Mouse (Mus musculus): Measurements from ENCODE around the gene Spata2.

Spata2 gene

DNA sequence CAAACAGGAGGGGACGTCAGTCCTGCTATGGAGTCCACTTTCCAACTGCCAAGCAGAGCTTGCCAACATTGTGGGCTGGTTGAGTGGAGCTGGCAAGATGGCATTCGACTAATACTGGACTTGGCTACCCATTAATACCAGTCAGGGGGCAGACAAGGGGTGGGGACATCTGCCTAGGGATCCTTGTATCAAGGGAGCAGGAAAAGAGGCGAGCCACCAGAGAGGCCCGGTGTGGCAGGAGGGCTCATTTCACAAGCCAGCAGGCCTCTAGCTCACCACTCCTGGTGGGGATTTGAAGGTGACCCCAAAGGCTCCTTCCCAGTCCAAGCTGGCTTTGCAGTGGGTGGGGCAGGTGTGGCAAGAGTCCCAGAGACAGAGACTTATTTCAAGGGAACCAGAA, 10.0 kb downstream of the Spata2 start:
- no peak for DNase-seq (ENCODE audit: low spot score)

DNA sequence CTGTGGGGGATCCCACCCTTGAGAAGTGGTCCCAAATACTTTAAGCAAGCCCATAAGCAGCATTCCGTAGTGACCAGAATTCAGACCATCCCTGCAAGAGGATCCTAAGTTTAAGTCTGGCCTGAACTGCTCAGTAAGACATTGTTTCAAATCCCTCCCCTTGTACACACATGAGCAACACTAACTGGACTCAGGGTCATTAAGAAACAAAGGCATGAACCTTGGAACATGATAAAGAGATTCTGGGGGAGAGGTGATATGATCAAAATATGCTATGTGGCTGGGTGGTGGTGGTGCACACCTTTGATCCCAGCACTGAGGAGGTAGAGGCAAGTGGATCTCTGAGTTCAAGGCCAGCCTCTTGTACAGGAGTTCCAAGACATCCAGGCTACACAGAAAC, 13.2 kb downstream of the Spata2 start:
- no peak for DNase-seq (ENCODE audit: low spot score)

DNA sequence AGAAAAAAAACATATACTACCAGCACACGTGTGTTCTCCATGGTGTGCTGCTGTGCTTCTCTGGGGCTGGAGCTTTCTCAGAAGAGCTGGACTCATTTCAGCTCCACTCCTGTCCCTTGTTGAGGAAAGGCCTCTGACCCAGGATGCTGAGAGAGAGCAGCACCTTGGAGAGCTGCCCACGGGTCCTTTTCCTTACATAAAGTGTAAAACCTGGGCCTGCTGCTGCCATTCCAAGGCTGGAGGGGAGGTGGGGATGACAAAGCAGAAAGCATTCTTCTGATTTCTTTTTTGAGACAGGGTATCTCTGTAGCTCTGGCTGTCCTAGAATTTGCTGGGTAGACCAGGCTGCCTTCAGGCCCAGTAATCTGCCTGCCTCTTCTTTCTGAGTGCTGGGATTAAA, 14.6 kb downstream of the Spata2 start:
- DNase-seq (ENCODE audit: low spot score) = no peak

DNA sequence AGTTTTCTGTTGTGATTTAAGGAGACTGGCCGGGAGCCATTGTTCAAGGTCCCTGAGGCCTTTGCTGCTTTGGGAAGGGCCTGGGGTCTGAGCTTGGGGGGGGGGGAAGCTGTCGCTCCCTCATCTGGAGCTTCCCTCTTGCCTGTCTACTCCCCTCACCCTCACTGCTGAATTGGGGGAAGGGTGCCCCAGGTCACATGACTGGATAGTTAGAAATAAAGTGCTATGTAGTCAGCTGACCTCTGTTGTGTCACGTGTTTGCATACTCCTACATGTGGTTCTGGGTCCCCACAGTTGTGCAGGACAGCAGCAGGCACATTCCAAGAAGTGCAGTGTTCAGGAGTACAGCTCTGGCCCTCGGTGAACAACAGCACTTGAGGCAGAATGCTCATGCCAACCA, 15.9 kb downstream of the Spata2 start:
- no peak for DNase-seq (ENCODE audit: low spot score)

DNA sequence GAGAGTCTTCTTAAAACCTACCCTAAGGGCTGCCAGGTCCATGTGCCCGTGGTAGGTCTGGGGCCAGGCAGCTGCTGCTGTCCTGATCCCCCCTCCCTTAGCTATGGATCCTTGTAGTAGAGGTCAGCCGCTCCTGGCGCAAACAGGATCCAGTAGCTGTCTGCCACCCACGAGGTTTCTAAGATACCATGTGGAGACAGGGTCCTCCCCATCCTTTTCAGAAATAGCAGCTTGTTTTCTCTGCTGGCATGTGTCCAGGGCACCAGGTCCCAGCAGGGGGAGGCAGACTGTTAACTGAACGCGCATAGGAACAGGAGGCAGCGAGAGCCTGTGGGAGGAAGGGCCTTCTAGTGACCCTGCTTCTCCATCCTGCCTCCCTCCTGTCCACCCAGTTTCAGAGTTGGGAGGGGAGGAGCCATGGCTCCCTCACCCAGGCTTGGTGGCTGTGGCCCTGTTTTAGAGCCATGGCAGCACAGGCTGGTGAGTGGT, 16.4 kb downstream of the Spata2 start:
- DNase-seq (ENCODE audit: low spot score) = peak; percentile 79

DNA sequence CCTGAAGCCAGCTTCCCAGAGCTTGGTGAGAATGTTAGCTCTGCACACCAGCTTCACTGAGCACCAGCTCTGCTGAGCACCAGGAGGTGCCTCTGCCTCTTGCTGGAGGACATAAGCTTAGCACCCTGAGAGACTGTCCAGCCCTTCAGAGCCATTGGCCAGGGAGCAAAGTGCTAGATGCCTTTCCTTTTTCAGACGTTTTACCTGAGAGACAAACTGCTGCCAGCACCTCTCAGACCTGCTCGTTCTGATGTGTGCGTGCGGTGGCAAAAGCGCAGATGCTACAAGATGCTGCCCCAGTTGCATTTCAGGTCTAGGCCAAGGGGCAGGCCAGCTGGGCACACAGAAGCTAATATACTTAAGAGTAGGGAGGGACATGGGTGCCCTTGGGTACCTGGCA, 17.1 kb downstream of the Spata2 start:
- DNase-seq (ENCODE audit: low spot score) = no peak

DNA sequence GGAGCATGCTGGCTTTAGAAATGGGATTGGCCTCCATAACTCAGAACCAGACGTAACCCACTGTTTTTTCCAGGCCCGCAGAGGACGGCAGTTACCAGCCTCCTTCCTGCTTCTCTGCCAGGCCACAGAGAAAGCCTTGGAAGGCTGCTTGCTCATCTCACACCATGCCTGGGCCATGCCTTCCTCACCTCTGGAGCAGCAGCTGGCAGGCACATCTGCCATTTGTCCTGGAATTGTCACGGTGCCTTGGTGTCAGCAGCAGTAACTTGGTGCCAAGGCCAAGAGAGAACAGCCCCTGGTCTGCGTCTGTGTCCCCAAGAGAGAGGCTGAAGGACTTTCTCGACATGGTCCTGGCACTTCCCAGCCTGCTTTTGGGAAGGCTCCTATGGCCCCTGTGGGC, 18.5 kb downstream of the Spata2 start:
- no peak for DNase-seq (ENCODE audit: low spot score)

DNA sequence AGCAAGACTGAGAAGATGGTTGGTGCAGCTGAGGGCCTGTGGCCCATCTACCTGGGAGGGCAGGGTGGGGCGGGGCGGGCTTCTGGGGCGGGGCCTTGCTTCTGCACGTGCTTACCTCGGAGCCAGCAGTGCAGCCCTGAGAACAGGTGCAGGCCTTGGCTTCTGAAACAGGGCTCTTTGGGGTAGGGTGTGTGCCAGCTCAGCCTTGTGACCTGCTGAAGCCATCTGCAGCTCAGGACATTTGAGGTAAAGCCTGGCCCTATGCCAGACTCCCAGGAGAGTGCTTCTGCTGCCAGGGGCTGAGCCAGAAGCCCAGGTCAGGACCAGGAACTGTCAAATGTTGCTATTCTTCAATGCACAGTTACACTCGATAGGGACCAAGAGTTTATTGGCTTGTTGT, 21.1 kb downstream of the Spata2 start:
- no peak for DNase-seq (ENCODE audit: low spot score)

DNA sequence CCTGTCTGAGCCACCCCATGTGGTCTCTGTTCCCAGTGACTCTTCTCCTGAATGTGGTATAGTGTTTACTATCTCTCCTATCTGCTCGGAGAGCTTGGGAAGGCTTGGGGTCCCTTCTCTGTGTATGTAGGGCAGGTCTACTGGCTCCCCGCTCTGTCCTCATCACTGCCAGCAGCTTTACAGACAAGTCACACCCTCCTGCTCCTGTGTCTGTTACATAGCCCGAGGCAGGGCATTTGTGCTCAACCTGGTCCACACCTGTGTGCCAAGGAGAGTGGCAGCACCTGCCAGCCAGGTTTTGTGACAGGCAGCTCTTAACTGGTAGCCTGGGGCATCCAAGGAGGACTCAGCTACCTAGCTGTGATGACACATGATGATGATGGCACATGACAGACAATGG, 22.1 kb downstream of the Spata2 start:
- DNase-seq (ENCODE audit: low spot score) = no peak

DNA sequence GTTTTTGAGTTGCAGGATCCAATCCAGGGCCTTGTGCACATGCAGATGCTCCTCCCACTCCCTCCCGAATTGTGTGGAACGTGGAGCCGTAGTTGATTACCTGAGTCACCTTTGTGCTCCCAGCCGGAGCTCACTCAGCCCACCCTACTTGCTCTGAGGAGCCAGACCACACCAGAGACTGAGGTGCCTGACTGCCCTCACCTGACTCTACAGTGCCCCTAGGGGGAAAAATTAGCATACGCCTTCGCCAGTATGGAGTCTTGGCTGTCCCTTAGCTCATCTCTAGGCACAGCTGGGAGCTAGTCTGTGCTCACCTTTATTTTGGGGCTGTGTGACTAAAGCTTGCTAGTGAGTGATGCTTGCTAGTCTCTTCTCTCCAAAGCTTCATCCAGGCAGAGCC, 24.2 kb downstream of the Spata2 start:
- no peak for DNase-seq (ENCODE audit: low spot score)

DNA sequence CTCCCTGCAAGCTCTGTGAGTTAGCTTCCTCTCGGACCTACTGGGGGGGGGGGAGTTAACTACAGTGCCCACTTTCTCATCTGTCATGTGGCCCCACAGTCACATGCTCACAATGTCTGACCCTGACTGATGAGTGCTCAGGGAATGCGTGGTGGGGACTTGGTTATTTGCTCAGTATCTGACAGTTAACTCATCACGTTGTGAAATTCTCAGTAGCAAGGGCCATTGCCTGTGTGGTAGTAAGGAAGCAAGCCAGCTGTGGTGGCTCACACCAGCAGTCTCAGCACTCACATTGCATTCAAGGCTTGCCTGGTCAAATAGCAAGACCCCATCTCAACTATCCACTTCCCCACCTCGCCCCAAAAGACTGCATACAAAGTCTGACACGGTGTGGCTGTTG, 25.5 kb downstream of the Spata2 start:
- no peak for DNase-seq (ENCODE audit: low spot score)

DNA sequence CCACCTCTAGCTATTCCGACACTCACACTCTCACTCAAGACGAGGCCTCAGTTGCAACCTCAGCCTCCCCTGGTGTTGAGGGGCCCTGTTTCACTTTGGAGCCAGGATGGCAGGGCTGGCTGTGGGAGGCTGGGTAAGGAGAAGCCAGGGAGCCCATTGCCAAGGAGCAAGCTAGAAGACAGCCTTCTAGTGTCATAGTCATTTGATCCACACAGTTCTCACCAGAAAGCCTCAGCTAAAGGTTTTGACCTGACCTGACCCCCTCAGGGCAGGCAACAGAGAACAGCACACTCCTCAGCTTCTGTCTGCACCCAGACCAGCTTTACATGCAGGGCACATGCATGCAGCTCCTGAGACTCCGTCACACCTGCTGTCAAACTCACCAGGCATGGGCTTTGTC, 26.7 kb downstream of the Spata2 start:
- DNase-seq (ENCODE audit: low spot score) = no peak

DNA sequence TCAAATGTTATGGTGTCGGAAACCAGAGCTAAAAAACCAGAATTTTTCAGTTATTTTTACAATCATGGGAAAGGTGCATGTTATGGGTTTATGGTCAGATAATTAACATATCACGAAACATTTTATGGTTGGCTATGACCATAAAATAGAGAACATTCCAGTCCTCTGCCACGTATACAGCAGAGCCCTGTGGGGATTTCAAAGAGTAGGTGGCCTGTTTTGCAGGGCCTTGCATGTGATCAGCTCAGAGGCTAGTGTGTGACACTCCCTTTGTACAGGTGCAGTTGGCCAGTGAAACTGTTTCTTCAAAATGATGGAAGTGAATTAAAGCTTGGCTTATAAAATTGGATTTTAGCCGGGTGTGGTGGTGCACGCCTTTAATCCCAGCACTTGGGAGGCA, 28.9 kb downstream of the Spata2 start:
- no peak for DNase-seq (ENCODE audit: low spot score)

DNA sequence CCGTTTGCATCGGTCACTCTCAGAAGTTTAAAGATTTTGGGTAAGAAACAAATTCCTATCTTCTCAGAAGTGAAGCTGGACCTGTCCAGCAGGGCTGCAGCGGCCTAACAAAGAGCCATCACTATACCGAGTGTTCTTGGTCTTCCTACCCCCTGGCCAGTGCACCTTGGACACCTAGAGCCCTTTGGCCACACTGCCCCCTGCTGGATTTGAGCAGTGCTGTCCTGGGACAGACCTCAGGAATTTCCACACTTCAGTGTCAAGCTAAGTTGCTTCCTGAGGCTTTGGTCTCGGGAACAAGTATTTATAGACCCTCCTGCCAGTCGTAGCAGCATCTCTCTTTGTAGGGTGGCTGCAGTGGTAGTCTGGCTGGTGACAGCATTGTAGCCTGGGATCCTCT, 29.7 kb downstream of the Spata2 start:
- peak; percentile 35 for DNase-seq (ENCODE audit: low spot score)

DNA sequence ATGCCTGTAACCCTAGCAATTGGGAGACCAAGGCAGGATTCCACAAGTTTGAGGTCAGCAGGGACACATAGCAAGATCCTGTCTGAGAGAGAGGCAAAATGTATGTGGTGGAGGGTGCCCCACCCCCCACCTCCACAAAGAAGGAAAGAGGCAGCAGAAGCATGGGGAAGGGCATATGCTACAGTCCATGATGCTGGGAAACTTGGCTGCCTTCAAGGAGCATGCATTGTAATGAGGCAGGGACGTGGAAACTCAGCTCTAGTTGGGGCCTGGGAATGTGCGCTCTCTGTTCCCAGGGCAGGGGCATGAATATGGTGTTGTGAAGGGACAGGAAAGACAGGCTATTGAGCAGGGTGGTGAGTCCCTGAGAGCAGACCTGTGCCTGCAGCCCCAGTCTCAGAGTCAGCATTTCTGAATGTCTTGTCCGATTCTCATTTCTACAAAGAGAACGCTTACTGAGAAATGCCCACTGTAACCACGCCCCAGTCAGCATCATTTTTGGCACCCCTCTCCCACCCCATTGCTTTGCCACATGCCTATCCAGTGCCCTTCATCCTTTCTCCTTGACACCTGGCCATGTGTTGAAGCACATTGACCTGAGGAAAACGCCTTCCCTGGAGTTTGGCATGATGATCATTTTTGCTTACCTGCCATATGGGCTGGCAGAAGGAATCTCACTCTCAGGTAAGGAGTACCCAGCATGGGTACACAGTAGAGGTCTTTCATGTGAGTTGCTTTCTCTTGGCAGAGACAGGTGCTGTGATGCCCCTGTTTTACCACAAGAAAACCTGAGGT, 33.4 kb downstream of the Spata2 start:
- DNase-seq (ENCODE audit: low spot score) = no peak

DNA sequence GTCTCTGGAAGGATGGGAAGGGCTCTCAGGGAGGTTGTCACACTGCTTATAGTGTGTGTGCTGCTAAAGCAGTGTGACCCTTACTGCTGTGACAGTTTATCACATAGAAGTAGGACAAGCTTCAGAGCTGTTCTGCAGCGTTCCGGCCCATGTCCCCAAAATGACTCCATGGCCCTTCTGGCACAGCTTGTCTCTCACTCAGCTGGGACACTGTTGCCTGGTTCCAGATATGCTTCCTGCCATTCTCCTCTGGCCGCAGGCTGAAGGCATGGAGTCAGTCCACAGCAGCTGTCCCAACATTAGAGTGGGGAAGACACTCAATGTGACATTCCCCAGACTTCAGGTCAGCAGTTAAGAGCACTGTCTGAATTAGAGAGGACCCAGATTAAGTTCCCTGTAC, 34.1 kb downstream of the Spata2 start:
- DNase-seq (ENCODE audit: low spot score) = no peak

DNA sequence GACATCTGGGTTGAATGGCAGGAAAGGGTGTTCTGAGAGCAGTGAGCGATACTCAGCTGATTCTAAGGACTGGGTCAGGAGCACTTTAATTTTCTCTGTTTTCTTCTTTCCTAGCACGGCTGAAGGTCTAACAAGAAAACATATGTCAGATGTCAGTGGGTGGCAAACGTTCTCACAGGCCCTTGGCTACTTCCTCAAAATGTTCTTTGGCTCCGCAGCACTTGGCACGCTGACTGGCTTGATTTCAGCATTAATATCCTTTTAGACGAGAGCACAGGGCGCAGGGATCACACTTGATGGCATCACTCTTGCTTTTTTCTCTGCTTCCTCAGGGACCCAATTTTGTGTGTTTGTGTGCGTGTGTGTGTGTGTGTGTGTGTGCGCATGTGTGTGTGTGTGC, 35.5 kb downstream of the Spata2 start:
- DNase-seq (ENCODE audit: low spot score) = no peak

DNA sequence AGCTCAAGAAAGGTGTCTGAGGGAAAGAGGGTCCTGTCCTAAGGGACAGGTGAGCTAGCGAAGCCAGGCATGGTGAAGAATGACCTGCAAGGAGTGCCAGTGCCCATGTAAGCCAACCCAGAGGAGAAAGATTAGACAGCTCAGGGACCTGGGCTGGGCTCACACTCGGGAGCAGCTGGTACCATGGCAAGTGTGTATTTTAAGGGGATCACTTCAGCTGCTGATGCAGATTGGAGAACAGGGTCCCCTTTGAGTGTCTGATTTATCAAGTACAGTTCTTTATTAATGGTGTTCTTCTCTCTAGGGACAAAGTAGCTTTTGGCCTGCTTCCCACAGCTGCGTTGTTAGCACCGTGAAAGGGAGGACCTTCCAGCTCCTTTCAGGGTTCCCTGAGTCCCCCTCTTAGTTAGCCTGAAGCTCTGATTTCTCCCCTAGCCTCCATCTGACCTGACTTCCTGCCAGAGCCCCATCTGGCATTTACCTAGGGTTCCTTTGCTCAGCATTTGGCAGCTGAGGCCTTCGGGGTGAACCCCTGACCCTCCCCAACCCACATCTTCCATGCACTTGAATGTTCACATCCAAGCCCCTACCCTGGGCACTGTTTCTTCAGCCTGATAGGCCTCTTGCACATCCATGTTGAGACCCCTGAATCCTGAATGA, 36.2 kb downstream of the Spata2 start:
- no peak for DNase-seq (ENCODE audit: low spot score)

DNA sequence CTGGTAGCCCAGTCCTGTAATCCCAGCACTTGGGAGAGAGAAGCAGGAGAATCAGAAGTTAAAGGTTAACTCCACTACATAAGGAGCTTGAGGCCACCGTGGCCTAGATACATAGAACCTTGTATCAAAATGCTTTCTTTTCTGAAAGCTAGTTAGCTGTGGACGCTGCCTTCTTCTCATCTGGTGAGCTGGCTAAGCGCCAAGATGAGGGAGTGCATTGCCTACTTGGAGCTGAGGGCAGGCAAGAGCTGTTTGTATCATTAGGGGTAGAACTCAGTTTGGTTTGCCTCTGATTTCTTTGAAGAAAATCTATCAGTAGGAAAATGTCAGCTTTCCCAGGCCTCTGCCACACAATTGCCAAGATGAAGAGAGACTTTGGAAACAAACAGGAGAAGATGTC, 38.9 kb downstream of the Spata2 start:
- DNase-seq (ENCODE audit: low spot score) = no peak

DNA sequence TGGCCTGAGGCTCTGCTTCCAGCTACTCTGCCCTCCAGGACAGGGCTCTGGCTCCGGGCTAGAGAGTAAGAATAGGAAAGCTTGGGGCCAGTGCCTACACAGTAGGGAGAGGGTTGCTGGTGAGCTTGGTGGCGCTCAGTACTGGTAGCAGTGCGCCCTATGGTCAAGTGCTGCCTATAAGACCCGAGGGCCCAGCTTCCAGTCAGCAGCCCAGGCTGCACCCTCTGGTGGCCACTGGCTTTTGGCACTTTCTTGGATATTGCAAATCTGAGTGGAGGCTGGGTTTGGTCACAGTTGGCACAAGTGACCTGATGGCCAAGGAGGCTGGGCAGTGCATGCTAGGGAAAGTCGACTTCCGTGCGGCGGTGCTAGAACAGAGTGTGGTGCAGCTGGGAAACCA, 42.0 kb downstream of the Spata2 start:
- no peak for DNase-seq (ENCODE audit: low spot score)

DNA sequence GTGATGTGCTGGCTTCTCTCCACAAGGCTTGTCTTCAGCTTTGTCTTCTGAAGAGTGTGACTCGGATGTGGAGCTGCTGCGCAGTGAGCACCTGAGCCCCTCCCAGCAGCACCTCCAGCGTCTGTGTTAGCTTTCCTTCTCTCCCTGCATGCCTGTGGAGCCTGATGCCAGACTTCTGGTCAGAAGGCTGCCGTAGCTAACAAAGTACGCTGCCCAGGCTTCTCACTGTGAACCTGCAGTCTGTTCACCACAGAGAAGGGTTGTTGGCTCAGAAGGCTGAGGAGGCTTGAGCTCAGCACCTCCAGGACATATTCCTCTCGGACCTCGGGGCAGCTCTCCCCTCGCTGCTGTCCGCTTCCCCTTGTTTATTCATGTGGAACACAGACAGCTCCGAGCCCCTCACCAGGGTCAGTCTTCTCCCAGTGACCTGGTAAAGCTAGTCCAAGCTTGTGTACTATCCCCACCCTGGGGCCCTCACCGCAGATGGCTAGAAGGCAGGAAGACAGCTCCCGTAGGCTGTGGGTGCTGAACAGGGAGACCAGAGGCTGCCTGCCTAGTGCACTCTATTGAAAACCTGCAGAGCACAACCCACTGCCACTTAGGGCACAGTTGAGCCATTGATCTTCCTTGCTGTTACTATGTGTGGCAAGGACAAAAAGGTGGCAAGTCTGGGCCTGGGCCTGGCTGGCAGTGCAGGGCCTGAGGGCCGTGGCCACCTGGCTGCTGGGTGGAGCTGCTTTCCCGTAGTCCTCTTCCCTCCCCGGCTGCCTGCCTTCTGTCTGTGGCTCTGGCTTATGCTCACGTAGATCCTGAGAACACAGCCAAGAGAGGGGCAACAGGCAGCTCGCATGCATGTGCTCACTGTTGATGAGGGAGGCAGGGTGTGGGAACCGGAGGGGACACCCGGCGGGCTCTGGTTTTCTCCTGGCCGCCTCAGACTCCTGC, 43.1 kb downstream of the Spata2 start:
- no peak for DNase-seq (ENCODE audit: low spot score)

DNA sequence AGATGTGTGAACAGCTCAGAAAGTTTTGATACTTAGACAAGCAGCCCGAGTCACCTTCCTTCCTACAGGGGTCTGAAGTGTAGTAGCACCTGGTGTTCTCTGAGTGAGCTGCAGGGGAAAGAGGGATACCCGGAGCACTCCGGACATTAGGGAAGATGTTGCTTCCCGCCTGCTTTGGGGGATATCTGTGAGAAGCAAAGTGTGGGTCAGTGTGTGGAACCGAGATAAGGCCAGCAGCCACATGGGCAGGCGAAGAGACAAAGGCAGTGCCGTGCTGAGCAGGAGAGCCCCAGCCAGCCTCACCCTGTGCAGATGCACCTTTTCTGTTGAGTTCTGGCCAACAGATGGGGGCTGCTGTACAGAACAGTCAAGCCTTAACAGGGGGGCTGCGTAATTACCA, 45.1 kb downstream of the Spata2 start:
- no peak for DNase-seq (ENCODE audit: low spot score)

DNA sequence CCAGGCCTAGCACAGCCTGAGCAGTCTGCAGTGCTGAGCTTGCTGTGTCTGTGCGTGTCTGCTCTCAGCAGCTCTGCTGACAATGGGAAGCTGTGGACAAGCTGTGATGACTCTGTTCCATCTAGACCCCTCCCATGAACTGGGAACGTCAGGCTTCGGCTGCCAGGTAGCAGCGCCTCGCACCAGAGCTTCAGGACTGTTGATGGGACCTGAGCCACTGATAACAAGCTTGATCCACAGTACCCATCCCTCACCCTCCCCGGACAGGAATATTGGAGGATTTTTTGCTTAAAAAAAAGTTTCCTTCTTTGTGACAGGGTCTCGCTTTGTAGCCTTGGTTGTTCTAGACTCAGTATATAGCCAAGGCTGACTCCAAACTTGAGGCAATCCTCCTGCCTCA, 45.5 kb downstream of the Spata2 start:
- no peak for DNase-seq (ENCODE audit: low spot score)
